ENCODE assay signal across 8 mouse cellular contexts in genomic region chr3:96104261-96105065, GRCm38 (mm10). TPM values are rescaled to one million over a fixed set of nuclear protein-coding genes. Genes with fewer than 3 reads are reported as not detected.
DNase-seq lines count a peak whose midpoint lies in the region; ATAC-seq and TF ChIP-seq lines count a peak whose summit lies in the region.

Gene Otud7b, plus strand, starts transcription at chr3:96104527.

- H3K4me1 ChIP-seq in cortical plate, adult 2 months (ENCODE audit: control insufficient read depth, insufficient read depth, low read length): peaks cover 1% of the 10 kb centered on the region

- TF ChIP-seq CTCF in cortical plate, adult 2 months (IDR thresholded peaks at IDR 0.05; ENCODE audit: extremely low read depth, insufficient read depth, low read length): no peak

- 0 out of 2 replicates have a peak, but pooled peaks have one; percentile 35 for TF ChIP-seq POLR2A in cortical plate, adult 2 months (IDR thresholded peaks at IDR 0.05; ENCODE audit: extremely low read depth, insufficient read depth, low read length)

- peak; percentile 61 for ATAC-seq in megakaryocyte-erythroid progenitor cell, adult 5-6 weeks (replicated peaks; ENCODE audit: low FRiP score, low TSS enrichment, poor library complexity, severe bottlenecking)

- peak; percentile 82 for DNase-seq in adipocyte (ENCODE audit: low spot score)
- peak; percentile 86 for DNase-seq in gastrocnemius, postnatal 10 days
- DNase-seq in induced T-regulatory cell, adult 2 months (ENCODE audit: low read depth): peak; percentile 88
- peak; percentile 46 to 63 for DNase-seq in left cerebral cortex, postnatal 14 days (ENCODE audit: low spot score in 2 of 2)
- peak; percentile 79 for DNase-seq in right cerebral cortex, postnatal 25 days
- peak; percentile 78 to 82 for DNase-seq in urinary bladder, postnatal 4 days (ENCODE audit: low spot score in 2 of 2)

- H3K4me3 ChIP-seq in cortical plate, adult 2 months (ENCODE audit: insufficient read depth, low read length): peak within 1 kb of the TSS; percentile 94

- peak within 1 kb of the TSS; percentile 96 for H3K27ac ChIP-seq in cortical plate, adult 2 months (ENCODE audit: insufficient read depth, low read length)

- intact Hi-C loops in left cerebral cortex, postnatal 14 days (cut with DNase I): no loop called here

RNA-seq across cellular contexts. Expression of gene Otud7b, which starts in this region (rescaled TPM):
- polyA plus RNA-seq in cortical plate, adult 2 months (2012; rRNA removed): 17.3 and 19.9 TPM in 2 replicates
- 10 to 100 TPM; 49.3 to 55.9 TPM for total RNA-seq in gastrocnemius, postnatal 10 days (2021)
- total RNA-seq in left cerebral cortex, postnatal 14 days (2021): 10 to 100 TPM; 18.2 to 22.3 TPM
- 9.7 and 12.3 TPM in 2 replicates for total RNA-seq in megakaryocyte-erythroid progenitor cell, adult 5-6 weeks (2014; fragmentation: Nextera tagmentation)
- total RNA-seq in megakaryocyte-erythroid progenitor cell, adult 5-6 weeks (2017): 11.7 and 15.5 TPM in 2 replicates

Comparison
In these comparisons a context has a peak if more than half of its experiments do, and no peak if none do; other contexts are left out.
1. Peak in every context shown above with its lines: DNase-seq, ATAC-seq, H3K4me3 ChIP-seq and H3K27ac ChIP-seq.